Mouse (Mus musculus): ENCODE data around the gene Prpf6. TPM values are rescaled to one million over a fixed set of nuclear protein-coding genes. Genes with fewer than 3 reads are reported as not detected.

Gene Prpf6
- polyA plus RNA-seq, 1 experiment from 2014 or later = 23.8 TPM

DNA sequence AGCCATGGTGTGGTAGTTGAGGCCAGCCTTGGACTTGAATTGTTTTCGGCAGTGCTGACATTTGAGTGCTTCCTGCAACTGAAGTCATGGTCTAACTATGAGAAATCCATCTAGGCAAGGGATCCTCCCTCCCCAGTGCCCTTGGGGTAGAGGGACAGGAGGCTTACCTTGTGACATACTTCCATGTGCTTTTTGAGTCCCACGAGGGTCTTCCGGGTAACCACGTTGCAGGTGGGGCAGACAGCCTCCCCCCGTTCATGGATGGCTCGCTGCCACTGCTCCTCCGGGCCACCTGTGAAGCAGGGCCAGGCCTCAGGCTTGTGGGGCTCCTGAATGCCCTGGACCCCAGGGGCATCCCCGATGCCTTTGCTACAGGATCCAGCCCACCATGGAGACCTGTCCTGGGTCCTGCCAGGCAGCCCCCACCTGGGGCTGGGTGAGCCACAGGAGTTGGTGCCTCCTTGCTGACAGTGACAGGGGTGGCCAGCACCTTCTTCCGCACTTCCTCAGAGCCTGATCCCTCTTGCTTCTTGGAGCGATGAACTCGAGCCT is 3.4 kb upstream of the Prpf6 start:
- no peaks in the 10 kb centered on the region for H3K27me3 ChIP-seq
- H3K36me3 ChIP-seq (replicated peaks) = peaks cover 58% of the 10 kb centered on the region
- peaks cover 36% of the 10 kb centered on the region for H3K4me1 ChIP-seq (replicated peaks)
- H3K9ac ChIP-seq = no peak overlapping the region
- H3K9me3 ChIP-seq (replicated peaks) = no peaks in the 10 kb centered on the region
- no peak overlapping the region for H3K4me3 ChIP-seq (replicated peaks)
- no peak overlapping the region for H3K27ac ChIP-seq (replicated peaks)
- ATAC-seq (ENCODE audit: insufficient read depth) = no peak
- 83% methylated on average over 11 of the region's 11 CpGs for WGBS (ENCODE audit: insufficient replicate concordance)
- H3K4me2 ChIP-seq = no peak overlapping the region

DNA sequence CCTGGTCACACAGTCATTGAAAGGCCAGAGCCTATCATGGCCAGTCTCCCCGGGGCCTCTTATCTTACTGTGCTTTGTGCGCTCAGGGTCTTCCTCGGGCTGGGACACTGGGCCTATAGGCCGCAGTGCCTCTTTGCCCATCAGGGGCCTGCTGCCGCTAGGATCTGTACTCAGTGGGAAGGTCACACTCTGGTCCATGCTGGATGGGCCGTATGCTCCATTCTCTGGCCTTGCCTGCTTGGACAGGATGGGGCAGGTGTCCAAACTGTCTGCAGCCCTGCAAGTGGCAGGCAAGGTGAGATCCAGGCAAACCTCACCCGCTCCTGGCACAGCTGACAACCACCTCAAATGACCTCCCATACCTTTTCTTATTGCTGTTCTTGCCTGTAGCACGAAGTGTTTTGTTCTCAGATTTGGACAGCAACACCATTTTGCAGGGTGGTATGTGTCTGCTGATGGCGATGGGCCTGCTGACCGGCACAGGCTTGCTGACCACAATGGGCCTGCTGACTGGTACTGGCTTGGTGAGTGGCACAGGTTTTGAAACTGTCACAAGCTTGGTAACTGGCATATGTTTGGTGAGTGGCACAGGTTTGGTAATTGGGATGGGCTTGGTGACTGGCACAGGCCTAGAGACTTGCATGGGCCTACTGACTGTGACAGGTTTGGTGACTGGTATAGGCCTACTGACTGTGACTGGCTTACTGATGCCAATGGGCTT is 2.5 kb upstream of the Prpf6 start:
- Histone ChIP-seq H3K9me3 (replicated peaks) (no peaks in the 10 kb centered on the region), H3K4me1 (replicated peaks) (peaks cover 40% of the 10 kb centered on the region), H3K4me3 (replicated peaks) (no peak overlapping the region), H3K27me3 (no peaks in the 10 kb centered on the region), H3K9ac (no peak overlapping the region), H3K4me2 (no peak overlapping the region), H3K27ac (replicated peaks) (no peak overlapping the region), H3K36me3 (replicated peaks) (peaks cover 58% of the 10 kb centered on the region)
- no peak for ATAC-seq (ENCODE audit: insufficient read depth)
- 81% methylated on average over 10 of the region's 10 CpGs for WGBS (ENCODE audit: insufficient replicate concordance)

DNA sequence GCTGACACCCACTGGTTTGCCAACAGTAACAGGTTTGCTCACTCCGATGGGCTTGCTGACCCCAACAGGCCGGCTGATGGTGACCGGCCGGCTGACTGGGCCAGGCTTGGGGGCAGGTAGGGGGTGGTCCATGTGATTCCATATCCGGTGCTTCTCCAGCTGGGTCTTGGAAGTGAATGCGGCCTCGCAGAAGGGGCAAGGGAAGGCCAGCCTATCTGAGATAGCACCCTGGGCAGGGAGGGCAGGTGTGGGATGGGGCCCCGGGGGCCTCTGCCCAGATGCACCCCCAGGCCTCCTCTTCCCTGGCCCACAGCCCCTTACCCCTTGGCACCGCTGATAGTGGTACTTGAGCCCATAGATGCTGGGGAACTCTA is 1.9 kb upstream of the Prpf6 start:
- Histone ChIP-seq H3K4me3 (replicated peaks) (no peak overlapping the region), H3K9ac (no peak overlapping the region), H3K27me3 (no peaks in the 10 kb centered on the region), H3K9me3 (replicated peaks) (no peaks in the 10 kb centered on the region), H3K4me2 (no peak overlapping the region), H3K36me3 (replicated peaks) (peaks cover 58% of the 10 kb centered on the region), H3K27ac (replicated peaks) (no peak overlapping the region), H3K4me1 (replicated peaks) (peaks cover 40% of the 10 kb centered on the region)
- ATAC-seq (ENCODE audit: insufficient read depth) = no peak
- WGBS (ENCODE audit: insufficient replicate concordance) = 87% methylated on average over 9 of the region's 9 CpGs

DNA sequence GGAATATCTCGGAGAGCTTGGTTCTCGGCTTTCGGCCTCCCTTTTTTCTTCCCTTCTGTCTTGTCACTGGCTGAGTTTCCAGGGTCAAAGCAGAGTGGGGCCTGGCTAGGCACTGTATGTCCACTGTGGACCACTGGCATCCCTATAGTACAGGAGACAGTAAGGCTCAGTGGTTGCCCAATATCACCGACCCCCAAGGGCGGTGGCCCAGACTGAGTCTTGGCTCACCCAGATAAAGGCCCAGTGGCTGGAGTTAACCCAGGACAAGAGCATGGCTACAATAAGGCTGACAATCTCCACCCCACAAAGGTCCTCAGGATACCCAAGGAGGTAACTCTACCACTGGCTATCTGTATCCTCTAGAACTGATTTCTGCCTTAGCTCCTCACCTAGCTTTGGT is 1.2 kb upstream of the Prpf6 start:
- H3K9ac ChIP-seq = no peak overlapping the region
- no peak overlapping the region for H3K4me3 ChIP-seq (replicated peaks)
- WGBS (ENCODE audit: insufficient replicate concordance) = 65% methylated on average over 5 of the region's 5 CpGs
- H3K27me3 ChIP-seq = 0 out of 2 replicates have a peak, but pooled peaks cover 3% of the 10 kb centered on the region
- peaks cover 40% of the 10 kb centered on the region for H3K4me1 ChIP-seq (replicated peaks)
- H3K9me3 ChIP-seq (replicated peaks) = no peaks in the 10 kb centered on the region
- H3K36me3 ChIP-seq (replicated peaks) = peaks cover 51% of the 10 kb centered on the region
- no peak overlapping the region for H3K4me2 ChIP-seq
- ATAC-seq (ENCODE audit: insufficient read depth) = no peak
- H3K27ac ChIP-seq (replicated peaks) = no peak overlapping the region

DNA sequence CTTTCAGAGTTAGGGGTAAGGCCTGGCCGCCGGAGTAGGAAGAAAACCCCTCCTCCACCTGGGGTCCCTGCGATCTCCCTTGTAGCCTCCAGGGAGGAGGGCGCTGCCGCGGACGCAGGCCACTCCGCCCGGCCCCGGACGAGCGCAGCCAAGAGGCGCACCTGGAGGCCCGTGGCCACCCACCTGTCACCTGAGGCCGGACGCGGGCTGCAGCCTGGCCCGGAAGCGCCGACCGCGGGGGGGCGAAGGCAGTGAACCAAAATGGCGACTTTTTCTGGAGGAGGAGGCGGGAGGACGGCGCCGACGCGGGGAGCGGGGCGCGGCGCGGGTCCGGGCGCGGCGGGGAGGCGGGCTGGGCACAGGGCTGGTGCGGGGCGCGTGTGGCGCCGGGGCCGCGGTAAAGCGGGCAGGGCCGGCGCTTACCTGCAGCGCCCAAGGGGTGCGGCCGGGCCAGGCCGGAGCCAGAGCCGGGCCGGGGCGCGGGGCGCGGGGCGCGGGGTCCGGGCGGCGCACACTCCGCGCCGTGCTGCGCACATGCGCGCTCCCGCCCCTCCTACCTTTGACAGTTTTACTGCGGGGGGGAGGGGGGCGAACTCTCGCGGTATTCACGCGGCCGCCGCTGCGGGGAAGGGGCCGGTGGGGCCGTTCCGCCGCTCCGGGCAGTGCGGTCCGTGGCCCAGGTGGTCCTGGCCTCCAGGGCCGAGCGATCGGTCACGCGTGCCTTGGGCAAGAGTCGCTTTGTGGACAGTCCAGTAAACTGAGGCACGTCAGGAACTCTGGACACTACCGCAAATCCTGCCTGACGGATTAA is 768 bp downstream of the Prpf6 start, which contains the start of gene Zfp512b:
TSS of gene Zfp512b (minus strand) at position 573 of the 811 bp plus-strand sequence.
- Histone ChIP-seq H3K36me3 (replicated peaks) (peaks cover 32% of the 10 kb centered on the region), H3K4me1 (replicated peaks) (peaks cover 41% of the 10 kb centered on the region), H3K27ac (replicated peaks) (peak within 1 kb of the TSS; percentile 79), H3K4me2 (peak within 1 kb of the TSS; percentile 96), H3K27me3 (peaks cover 17% of the 10 kb centered on the region; the same call in 1 of the 2 replicates), H3K9ac (peak within 1 kb of the TSS; percentile 78), H3K4me3 (replicated peaks) (peak within 1 kb of the TSS; percentile 77), H3K9me3 (replicated peaks) (no peaks in the 10 kb centered on the region)
- 1% methylated on average over 76 of the region's 97 CpGs for WGBS (ENCODE audit: insufficient replicate concordance)
- peak; percentile 54 for ATAC-seq (ENCODE audit: insufficient read depth)

DNA sequence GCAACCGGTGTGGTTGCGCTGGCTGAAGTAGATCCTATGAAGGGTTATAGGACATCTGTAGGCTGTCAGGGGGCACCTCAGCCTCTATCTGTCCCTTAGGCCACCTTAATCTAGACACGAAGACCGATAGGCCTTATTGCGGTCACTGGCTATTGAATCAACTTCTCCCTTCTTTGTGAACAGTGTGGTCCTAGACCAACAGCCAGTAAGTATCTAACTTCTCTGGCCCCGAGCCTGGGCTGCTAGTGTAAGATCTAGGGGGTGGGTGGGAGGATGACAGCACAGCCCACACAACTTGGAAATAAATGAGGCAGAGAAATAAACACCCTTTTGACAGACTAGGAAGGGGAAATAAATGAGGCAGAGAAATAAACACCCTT is 1.4 kb downstream of the Prpf6 start:
- peak overlapping the region; percentile 78 for H3K9ac ChIP-seq
- WGBS (ENCODE audit: insufficient replicate concordance) = under 1% methylated on average over 6 of the region's 6 CpGs

DNA sequence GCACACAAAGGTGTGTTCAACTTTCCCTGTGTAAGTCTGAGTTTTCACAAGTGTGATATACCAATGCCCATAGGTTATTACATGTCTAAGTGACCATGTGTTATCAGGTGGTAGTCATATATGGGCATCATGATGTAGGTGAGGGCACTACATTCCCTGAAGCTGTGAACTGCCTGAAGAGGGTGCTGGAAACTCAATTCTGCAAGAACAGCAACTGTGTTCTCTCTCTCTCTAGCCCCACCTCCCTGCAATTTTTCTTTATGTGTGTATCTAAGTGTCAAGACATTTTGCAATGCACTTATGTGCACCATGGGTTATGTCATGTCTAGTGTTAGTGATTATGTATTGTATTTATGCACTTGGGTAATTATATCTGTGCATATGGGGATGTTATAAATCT is 2.3 kb downstream of the Prpf6 start:
- no peak overlapping the region for H3K4me2 ChIP-seq
- H3K27me3 ChIP-seq = peaks cover 32% of the 10 kb centered on the region
- H3K4me3 ChIP-seq (replicated peaks) = no peak overlapping the region
- no peak overlapping the region for H3K27ac ChIP-seq (replicated peaks)
- ATAC-seq (ENCODE audit: insufficient read depth) = no peak
- no peak overlapping the region for H3K9ac ChIP-seq
- H3K9me3 ChIP-seq (replicated peaks) = no peaks in the 10 kb centered on the region
- H3K4me1 ChIP-seq (replicated peaks) = peaks cover 56% of the 10 kb centered on the region
- peaks cover 18% of the 10 kb centered on the region for H3K36me3 ChIP-seq (replicated peaks)

More for the DNA sequence above, 1.4 kb downstream of the Prpf6 start:
- Histone ChIP-seq H3K27ac (replicated peaks) (peak overlapping the region; percentile 79), H3K4me2 (peak overlapping the region; percentile 96), H3K4me3 (replicated peaks) (peak overlapping the region; percentile 77), H3K4me1 (replicated peaks) (peaks cover 47% of the 10 kb centered on the region), H3K27me3 (peaks cover 23% of the 10 kb centered on the region), H3K36me3 (replicated peaks) (peaks cover 27% of the 10 kb centered on the region), H3K9me3 (replicated peaks) (no peaks in the 10 kb centered on the region)
- ATAC-seq (ENCODE audit: insufficient read depth) = peak; percentile 8; the same call in 1 of the 2 replicates

DNA sequence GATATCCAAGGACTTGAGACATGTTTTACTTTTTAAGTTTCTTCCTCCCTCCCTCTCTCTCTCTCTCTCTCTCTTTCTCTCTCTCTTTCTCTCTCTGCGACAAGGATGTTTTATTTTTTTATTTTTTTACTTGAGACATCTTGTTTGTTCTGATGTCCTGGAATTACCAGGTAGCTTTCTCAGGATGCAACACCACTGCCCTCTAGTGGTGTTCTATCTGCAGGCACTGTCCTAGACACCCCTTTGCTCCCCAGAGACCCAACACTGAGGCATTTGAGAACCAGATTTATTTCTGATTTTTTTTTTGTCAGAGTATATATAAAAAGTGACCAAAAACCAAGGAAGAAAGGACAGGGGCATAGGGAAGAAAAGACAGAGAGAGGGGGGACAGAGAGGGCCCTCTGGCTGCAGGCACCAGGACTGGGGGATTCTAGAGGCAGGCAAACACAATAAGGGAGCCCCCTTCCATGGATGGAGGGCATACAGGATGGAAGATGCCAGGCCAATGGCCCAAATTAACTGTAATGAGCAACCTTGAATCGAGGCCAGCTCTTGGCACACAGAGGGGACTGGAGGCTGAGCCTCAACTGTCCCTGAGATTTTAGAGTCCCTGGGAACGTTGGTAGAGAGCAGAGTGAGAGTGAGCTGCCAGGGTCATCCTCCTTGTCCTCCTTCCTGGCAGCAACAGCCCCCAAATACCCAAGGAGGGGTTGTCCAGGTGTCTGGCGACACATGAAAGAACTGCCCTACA is 3.5 kb downstream of the Prpf6 start:
- Histone ChIP-seq H3K27me3 (peaks cover 42% of the 10 kb centered on the region), H3K4me2 (no peak overlapping the region), H3K4me3 (replicated peaks) (no peak overlapping the region), H3K9ac (no peak overlapping the region), H3K36me3 (replicated peaks) (peaks cover 6% of the 10 kb centered on the region; the same call in 1 of the 2 replicates), H3K27ac (replicated peaks) (no peak overlapping the region), H3K4me1 (replicated peaks) (peaks cover 58% of the 10 kb centered on the region), H3K9me3 (replicated peaks) (no peaks in the 10 kb centered on the region)
- WGBS (ENCODE audit: insufficient replicate concordance) = 54% methylated on average over 4 of the region's 4 CpGs
- ATAC-seq (ENCODE audit: insufficient read depth) = no peak

DNA sequence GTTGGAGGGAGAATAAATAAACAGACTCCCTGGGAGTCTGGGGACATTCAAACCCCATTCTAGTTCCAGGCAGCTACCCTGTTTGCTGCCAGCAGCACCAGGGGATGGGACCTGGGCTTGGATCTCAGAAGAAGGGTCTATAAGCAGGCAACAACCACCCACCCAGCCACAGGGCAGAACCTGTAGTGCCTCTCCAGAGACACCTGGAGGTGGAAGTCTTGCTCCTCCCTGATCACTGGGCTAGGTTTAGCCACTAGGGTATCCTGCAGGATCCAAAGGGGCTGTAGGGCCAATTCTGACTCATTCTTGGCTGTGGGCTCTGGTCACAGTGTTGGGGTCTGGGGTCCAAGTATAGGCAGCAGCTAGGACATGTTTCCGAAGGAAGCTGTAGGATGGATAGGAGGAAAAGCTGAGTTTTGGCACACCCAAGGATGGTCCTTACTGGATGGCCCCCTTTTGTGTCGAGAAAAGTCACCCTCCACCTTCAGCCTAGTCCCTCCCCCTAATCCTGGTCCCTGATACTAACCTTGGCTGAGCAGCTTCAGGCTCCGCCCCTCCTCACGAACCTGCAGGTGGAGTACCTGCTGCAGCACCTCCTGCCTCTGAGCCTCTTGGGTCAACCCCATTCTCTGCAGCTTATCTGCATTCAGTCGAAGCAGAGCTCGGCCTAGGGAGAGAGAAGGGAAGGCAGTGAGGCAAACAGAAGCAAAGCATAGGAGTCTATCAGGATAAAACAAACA is 4.7 kb downstream of the Prpf6 start:
- Histone ChIP-seq H3K4me1 (replicated peaks) (peaks cover 52% of the 10 kb centered on the region), H3K4me3 (replicated peaks) (no peak overlapping the region), H3K4me2 (no peak overlapping the region), H3K36me3 (replicated peaks) (no peaks in the 10 kb centered on the region), H3K27me3 (peaks cover 46% of the 10 kb centered on the region), H3K9me3 (replicated peaks) (no peaks in the 10 kb centered on the region), H3K9ac (no peak overlapping the region), H3K27ac (replicated peaks) (no peak overlapping the region)
- WGBS (ENCODE audit: insufficient replicate concordance) = 54% methylated on average over 6 of the region's 6 CpGs
- ATAC-seq (ENCODE audit: insufficient read depth) = no peak

DNA sequence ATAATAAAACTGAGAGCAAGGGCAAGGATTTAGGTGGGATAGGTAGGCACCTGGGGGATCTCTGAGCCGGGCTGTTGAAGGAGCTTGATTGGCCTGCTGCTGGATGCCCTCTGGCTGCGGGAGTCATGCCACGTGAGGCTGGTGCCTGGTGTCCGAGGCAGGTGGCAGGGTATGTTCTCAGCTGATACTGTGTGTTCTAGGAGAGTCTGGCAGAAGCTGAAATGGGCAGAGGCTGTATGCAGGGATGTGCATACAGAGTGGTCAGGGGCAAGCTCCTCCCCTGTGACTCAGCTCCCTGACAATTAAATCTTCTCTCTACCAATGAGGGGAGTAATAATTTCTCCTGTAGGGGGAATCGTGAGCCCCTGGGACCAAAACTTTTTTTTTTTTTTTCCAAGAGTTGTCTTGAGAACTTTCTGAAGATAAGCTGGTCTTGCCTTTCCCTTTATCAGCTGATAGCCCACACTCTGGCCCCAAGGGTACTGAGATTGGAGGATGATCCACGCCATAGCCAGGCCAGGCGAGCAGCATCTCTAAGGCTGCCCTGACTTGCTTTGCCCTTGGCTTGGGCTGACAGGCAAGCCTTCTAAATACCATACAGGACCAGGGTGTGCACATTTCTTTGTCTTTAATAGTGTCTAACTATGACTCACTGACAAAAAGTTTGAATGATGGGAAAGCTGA is 5.9 kb downstream of the Prpf6 start:
- ATAC-seq (ENCODE audit: insufficient read depth) = no peak
- H3K4me3 ChIP-seq (replicated peaks) = no peak overlapping the region
- H3K4me2 ChIP-seq = no peak overlapping the region
- H3K4me1 ChIP-seq (replicated peaks) = peaks cover 51% of the 10 kb centered on the region
- no peak overlapping the region for H3K27ac ChIP-seq (replicated peaks)
- no peaks in the 10 kb centered on the region for H3K36me3 ChIP-seq (replicated peaks)
- no peak overlapping the region for H3K9ac ChIP-seq
- H3K9me3 ChIP-seq (replicated peaks) = no peaks in the 10 kb centered on the region
- WGBS (ENCODE audit: insufficient replicate concordance) = 53% methylated on average over 7 of the region's 7 CpGs
- H3K27me3 ChIP-seq = peaks cover 46% of the 10 kb centered on the region

Data from liver, embryonic 15.5 days (tissue).